Mouse (Mus musculus) liver (tissue): ENCODE results near the gene Gm49387.
A peak's percentile ranks its signal among the peaks of the same experiment; 100 is the strongest.

Experiments
- DNase-seq: peaks from one replicate; pipeline ENCODE4 v3.0.0-alpha.2; 2020; ENCODE audit warnings: mixed read lengths

Gene Gm49387

GRCm38 (mm10) chr14:31630677-31631076 lies 10.0 kb downstream of the Gm49387 start:
- DNase-seq: no peak

GRCm38 (mm10) chr14:31622748-31623147 lies 17.9 kb downstream of the Gm49387 start:
- no peak for DNase-seq

- no peak for DNase-seq
Measured at GRCm38 (mm10) chr14:31620591-31621223, 20.0 kb downstream of the Gm49387 start.

- no peak for DNase-seq
Measured at GRCm38 (mm10) chr14:31617997-31618396, 22.7 kb downstream of the Gm49387 start.

GRCm38 (mm10) chr14:31617204-31617603 lies 23.5 kb downstream of the Gm49387 start:
- DNase-seq: no peak

- no peak for DNase-seq
Measured at GRCm38 (mm10) chr14:31613671-31614070, 27.0 kb downstream of the Gm49387 start.

GRCm38 (mm10) chr14:31611986-31612385 lies 28.7 kb downstream of the Gm49387 start:
- no peak for DNase-seq

- DNase-seq: peak; percentile 30
Measured at GRCm38 (mm10) chr14:31605514-31605913, 35.2 kb downstream of the Gm49387 start.

GRCm38 (mm10) chr14:31604916-31605315 lies 35.8 kb downstream of the Gm49387 start:
- peak; percentile 32 for DNase-seq

- DNase-seq: peak; percentile 70
Measured at GRCm38 (mm10) chr14:31602616-31602979, 38.1 kb downstream of the Gm49387 start.

- DNase-seq: peak; percentile 69
Measured at GRCm38 (mm10) chr14:31601908-31602615, 38.6 kb downstream of the Gm49387 start.

- DNase-seq: no peak
Measured at GRCm38 (mm10) chr14:31597446-31597845, 43.2 kb downstream of the Gm49387 start.

- DNase-seq: peak; percentile 15
Measured at GRCm38 (mm10) chr14:31596408-31596807, 44.3 kb downstream of the Gm49387 start.

GRCm38 (mm10) chr14:31594693-31595092 lies 46.0 kb downstream of the Gm49387 start:
- DNase-seq: no peak

- no peak for DNase-seq
Measured at GRCm38 (mm10) chr14:31593036-31593435, 47.6 kb downstream of the Gm49387 start.

- DNase-seq: no peak
Measured at GRCm38 (mm10) chr14:31591243-31591642, 49.4 kb downstream of the Gm49387 start, which contains the start of gene Colq. TSS of gene Colq (minus strand) at chr14:31591343.

- DNase-seq: no peak
Measured at GRCm38 (mm10) chr14:31586451-31586850, 54.2 kb downstream of the Gm49387 start.

- no peak for DNase-seq
Measured at GRCm38 (mm10) chr14:31583082-31583481, 57.6 kb downstream of the Gm49387 start.

- no peak for DNase-seq
Measured at GRCm38 (mm10) chr14:31577966-31578735, 62.5 kb downstream of the Gm49387 start.

GRCm38 (mm10) chr14:31576846-31577697 lies 63.6 kb downstream of the Gm49387 start:
- no peak for DNase-seq

GRCm38 (mm10) chr14:31575866-31576265 lies 64.8 kb downstream of the Gm49387 start:
- no peak for DNase-seq

- DNase-seq: no peak
Measured at GRCm38 (mm10) chr14:31574903-31575665, 65.6 kb downstream of the Gm49387 start.
